Mouse (Mus musculus) myocyte (in vitro differentiated cells): ENCODE results near the gene 1300017J02Rik.

Experiments
- CEBPB ChIP-seq: IDR thresholded peaks from 2 replicates; pipeline ENCODE4 v1.6.1; 2011; ENCODE audit warnings: mild to moderate bottlenecking, moderate library complexity; ENCODE audit not compliant: poor library complexity, insufficient read depth, severe bottlenecking
- E2F4 ChIP-seq: IDR thresholded peaks from one replicate; pipeline ENCODE4 v1.6.1; 2011; ENCODE audit warnings: mild to moderate bottlenecking, control low read depth, moderate library complexity; ENCODE audit not compliant: insufficient read depth
- MAX ChIP-seq: IDR thresholded peaks from one replicate; pipeline ENCODE4 v1.6.1; 2011; ENCODE audit warnings: low read depth, mild to moderate bottlenecking, control low read depth
- MYOD1 ChIP-seq, 3 experiments: IDR thresholded peaks; one replicate each; pipeline ENCODE4 v1.6.1; 2011; ENCODE audit warnings: control low read depth in 2 of 3, low read depth in 2 of 3, mild to moderate bottlenecking in 2 of 3, moderate library complexity in 1 of 3; ENCODE audit not compliant: insufficient read length in 2 of 3, control insufficient read depth in 1 of 3
- POLR2A ChIP-seq: IDR thresholded peaks from one replicate; pipeline ENCODE4 v1.6.1; 2011; ENCODE audit warnings: low read depth, mild to moderate bottlenecking, control low read depth, moderate library complexity; ENCODE audit not compliant: insufficient read length
- POLR2AphosphoS2 ChIP-seq: IDR thresholded peaks from one replicate; pipeline ENCODE4 v1.6.1; 2011; ENCODE audit warnings: low read depth, control low read depth; ENCODE audit not compliant: insufficient read length
- REST ChIP-seq: IDR thresholded peaks from one replicate; pipeline ENCODE4 v1.6.1; 2011; ENCODE audit warnings: mild to moderate bottlenecking, control low read depth, moderate library complexity; ENCODE audit not compliant: insufficient read depth, insufficient read length
- SRF ChIP-seq: IDR thresholded peaks from one replicate; pipeline ENCODE4 v1.6.1; 2011; ENCODE audit warnings: low read depth; ENCODE audit not compliant: control insufficient read depth, insufficient read length
- USF1 ChIP-seq: IDR thresholded peaks from one replicate; pipeline ENCODE4 v1.6.1; 2011; ENCODE audit warnings: low read depth, mild to moderate bottlenecking, control low read depth, moderate library complexity

- TF ChIP-seq MAX (no peak), POLR2A (no peak), SRF (no peak), POLR2AphosphoS2 (no peak), CEBPB (no peak), USF1 (no peak), REST (no peak), MYOD1 (IDR thresholded peaks at IDR 0.05; ENCODE audit: control insufficient read depth in 1 of 3, insufficient read length in 2 of 3, low read depth in 2 of 3) (no peak), E2F4 (no peak)
These were observed 91.3 kb downstream of the 1300017J02Rik start for GRCm38 (mm10) chr9:103213631-103214030.
